Mouse (Mus musculus) effector memory CD4-positive, alpha-beta T cell, adult 7 months (primary cell): Measurements from ENCODE around the gene Tlr8. TPM values are rescaled to one million over a fixed set of nuclear protein-coding genes. Genes with fewer than 3 reads are reported as not detected.

Source experiments
- polyA plus RNA-seq: library from polyadenylated mRNA; unstranded; fragments of 100-300 nt; shearing (Covaris generic); gene quantifications from one replicate; pipeline ENCODE4 v1.2.1, GENCODE M21; 2017

Gene Tlr8
- not detected for polyA plus RNA-seq

DNA sequence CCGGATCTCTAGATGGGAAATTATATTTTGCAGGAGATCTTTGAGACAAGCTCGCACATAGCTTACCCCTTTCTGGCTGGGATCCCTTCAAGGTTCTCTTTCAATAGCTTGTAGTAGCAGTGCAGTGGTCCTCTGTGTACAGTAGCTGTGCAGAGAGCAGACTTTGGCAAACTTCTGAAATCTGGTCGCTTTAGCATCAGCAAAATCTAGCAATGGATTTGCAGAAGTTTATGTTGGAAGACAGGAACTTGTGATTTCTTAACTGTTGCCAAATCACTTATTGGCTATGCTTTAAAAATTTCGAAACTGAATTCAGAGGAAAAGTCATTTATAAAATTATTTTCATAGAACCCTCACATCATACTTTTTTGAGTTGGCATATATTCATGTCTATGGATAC, at the start of gene Tlr8:
Gene Tlr8, minus strand, starts transcription at position 244 of the 400 bp plus-strand sequence.

DNA sequence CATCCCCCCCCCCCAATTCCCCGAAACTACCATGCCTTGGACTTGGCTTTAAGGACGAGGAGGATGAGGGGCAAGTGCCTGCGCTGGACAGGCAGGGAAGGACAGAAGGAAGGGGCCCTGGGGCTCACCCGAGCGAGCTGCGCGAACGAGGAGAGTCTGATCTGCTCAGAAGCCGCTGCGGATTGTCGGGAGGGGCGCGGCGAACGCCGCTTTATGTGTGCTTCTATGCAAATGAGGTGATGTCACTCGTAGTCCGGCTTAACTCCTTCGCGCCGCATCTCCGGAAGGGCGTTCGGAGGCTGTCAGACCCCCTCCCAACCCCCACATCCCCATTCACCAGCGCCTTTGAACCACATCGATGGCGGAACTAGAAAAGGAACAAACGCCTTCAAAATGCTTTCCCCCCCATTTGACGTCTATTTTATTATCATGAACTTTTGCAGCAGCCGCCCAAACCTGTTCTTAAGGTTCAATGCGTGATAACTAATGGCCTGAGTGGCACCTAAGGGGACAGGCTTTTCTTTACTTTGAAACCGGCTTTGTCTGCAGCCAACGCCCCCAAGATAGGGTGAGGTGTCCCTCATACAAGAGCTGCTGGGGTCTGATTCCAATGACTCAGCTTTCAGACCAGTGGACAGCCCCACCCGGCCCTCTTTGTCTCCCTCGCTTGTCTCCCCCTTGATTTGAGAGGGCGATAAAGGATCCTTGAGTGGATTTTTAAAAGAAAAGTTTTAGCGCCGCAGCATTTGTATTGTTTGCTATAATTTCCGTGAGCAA, 55.0 kb downstream of the Tlr8 start, which contains the start of gene Tmsb4x:
Gene Tmsb4x, minus strand, starts transcription at position 338 of the 777 bp plus-strand sequence.

Other genes with a start within 250 kb of the Tlr8 start
- 14,676 TPM for gene Tmsb4x, start 55.0 kb downstream of the Tlr8 start, polyA plus RNA-seq
- 1.1 TPM for gene Tlr7, start 66.2 kb upstream of the Tlr8 start, polyA plus RNA-seq
- 49.7 TPM for gene Prps2, start 118.4 kb upstream of the Tlr8 start, polyA plus RNA-seq